Mouse (Mus musculus): ENCODE results near the gene As3mt. TPM values are rescaled to one million over a fixed set of nuclear protein-coding genes. Genes with fewer than 3 reads are reported as not detected.
"Not testable (repeated sequence)": the region's sequence is repeated elsewhere in the genome, so short reads cannot be mapped to it uniquely, and the experiment has no call there.

As3mt gene
- total RNA-seq, 2 experiments from 2014 or later: 17.1 to 19.9 TPM

- intact Hi-C loops (cut with DNase I): no loop called here
- no peak for DNase-seq
Observed at GRCm38 (mm10) chr19:46697840-46698517, 9.3 kb upstream of the As3mt start.

- intact Hi-C loops (cut with DNase I): no loop called here
- no peak for DNase-seq
Observed at GRCm38 (mm10) chr19:46699011-46699481, 8.2 kb upstream of the As3mt start.

- intact Hi-C loops (cut with DNase I): no loop called here
- no peak for DNase-seq
Observed at GRCm38 (mm10) chr19:46701156-46701555, 6.1 kb upstream of the As3mt start.

GRCm38 (mm10) chr19:46705779-46706495 is 1.3 kb upstream of the As3mt start:
- intact Hi-C loops (cut with DNase I): no loop called here
- DNase-seq: no peak

GRCm38 (mm10) chr19:46706540-46707295 is 540 bp upstream of the As3mt start:
- DNase-seq: no peak

GRCm38 (mm10) chr19:46710614-46711013 is 3.4 kb downstream of the As3mt start:
- intact Hi-C loops (cut with DNase I): no loop called here
- no peak for DNase-seq

More at GRCm38 (mm10) chr19:46706540-46707295, 540 bp upstream of the As3mt start:
- intact Hi-C loops (cut with DNase I): no loop called here

GRCm38 (mm10) chr19:46714234-46714633 is 7.0 kb downstream of the As3mt start:
- DNase-seq: no peak
- intact Hi-C loops (cut with DNase I): no loop called here

- DNase-seq: no peak
- intact Hi-C loops (cut with DNase I): no loop called here
Observed at GRCm38 (mm10) chr19:46715016-46715415, 7.8 kb downstream of the As3mt start.

- no peak for DNase-seq
- intact Hi-C loops (cut with DNase I): no loop called here
Observed at GRCm38 (mm10) chr19:46718150-46718549, 10.9 kb downstream of the As3mt start.

GRCm38 (mm10) chr19:46724411-46724810 is 17.2 kb downstream of the As3mt start:
- intact Hi-C loops (cut with DNase I): no loop called here
- no peak for DNase-seq

- intact Hi-C loops (cut with DNase I): no loop called here
- DNase-seq: no peak
Observed at GRCm38 (mm10) chr19:46726142-46726541, 18.9 kb downstream of the As3mt start.

GRCm38 (mm10) chr19:46727140-46727736 is 20.0 kb downstream of the As3mt start:
- intact Hi-C loops (cut with DNase I): no loop called here
- DNase-seq: peak; percentile 56

- DNase-seq: no peak
- intact Hi-C loops (cut with DNase I): no loop called here
Observed at GRCm38 (mm10) chr19:46727945-46728540, 20.8 kb downstream of the As3mt start.

GRCm38 (mm10) chr19:46728909-46729308 is 21.7 kb downstream of the As3mt start:
- intact Hi-C loops (cut with DNase I): no loop called here
- no peak for DNase-seq

- intact Hi-C loops (cut with DNase I): no loop called here
- no peak for DNase-seq
Observed at GRCm38 (mm10) chr19:46731351-46731750, 24.1 kb downstream of the As3mt start.

GRCm38 (mm10) chr19:46732673-46733072 is 25.4 kb downstream of the As3mt start:
- intact Hi-C loops (cut with DNase I); DNase-seq: not testable (repeated sequence)

- DNase-seq: no peak
- intact Hi-C loops (cut with DNase I): no loop called here
Observed at GRCm38 (mm10) chr19:46733626-46734025, 26.4 kb downstream of the As3mt start.

GRCm38 (mm10) chr19:46735241-46735640 is 28.0 kb downstream of the As3mt start:
- intact Hi-C loops (cut with DNase I): no loop called here
- no peak for DNase-seq

GRCm38 (mm10) chr19:46737106-46737505 is 29.8 kb downstream of the As3mt start:
- DNase-seq: no peak
- intact Hi-C loops (cut with DNase I): no loop called here

- intact Hi-C loops (cut with DNase I): loop anchor here (2.0 kb wide), 2 partner anchors 70 to 152 kb away; no protein-coding TSS in a partner anchor
- DNase-seq: peak; percentile 59
Observed at GRCm38 (mm10) chr19:46740341-46741008, 33.2 kb downstream of the As3mt start.

All from left cerebral cortex, postnatal 4 days (tissue).